Mouse (Mus musculus) R1 (cell line): ENCODE measurements around the gene Klf7.

Experiments
- DNase-seq: peaks from one replicate; pipeline ENCODE4 v3.0.0-alpha.2; 2018; ENCODE audit warnings: low read depth, low spot score

Klf7 gene

DNA sequence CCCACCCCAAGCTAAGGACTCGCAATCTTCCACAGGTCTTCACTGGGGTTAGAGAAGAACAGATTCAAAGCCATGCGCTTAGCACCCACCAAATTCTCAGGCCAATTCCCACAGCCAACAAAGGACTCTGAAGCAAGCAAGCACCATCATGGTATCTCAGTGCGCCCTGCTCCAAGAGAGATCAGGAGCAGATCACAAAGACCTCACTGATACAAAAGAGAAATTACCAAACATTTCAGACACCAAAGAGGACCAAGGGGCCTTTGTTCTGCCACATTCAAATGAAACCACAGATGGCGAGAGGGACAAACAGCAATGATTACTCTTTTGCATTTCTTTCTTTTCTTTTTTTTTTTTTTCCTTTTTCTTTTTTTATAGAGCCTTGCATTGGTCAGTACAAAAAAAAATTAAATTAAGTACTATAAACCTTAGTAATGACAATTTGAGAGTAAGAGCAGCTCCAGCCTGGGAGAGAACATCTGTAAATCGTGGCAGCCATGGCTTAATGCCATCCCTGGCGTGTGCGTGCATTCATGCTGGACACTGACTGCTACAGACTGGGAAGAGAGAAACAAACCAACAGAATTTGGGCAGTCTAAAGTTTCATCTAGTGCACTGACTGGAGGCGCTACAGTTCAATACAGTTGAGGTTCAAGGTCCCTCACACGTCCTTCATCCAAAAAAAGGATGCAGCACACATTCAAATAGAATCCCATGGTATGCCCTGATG is 89.4 kb downstream of the Klf7 start:
- no peak for DNase-seq

DNA sequence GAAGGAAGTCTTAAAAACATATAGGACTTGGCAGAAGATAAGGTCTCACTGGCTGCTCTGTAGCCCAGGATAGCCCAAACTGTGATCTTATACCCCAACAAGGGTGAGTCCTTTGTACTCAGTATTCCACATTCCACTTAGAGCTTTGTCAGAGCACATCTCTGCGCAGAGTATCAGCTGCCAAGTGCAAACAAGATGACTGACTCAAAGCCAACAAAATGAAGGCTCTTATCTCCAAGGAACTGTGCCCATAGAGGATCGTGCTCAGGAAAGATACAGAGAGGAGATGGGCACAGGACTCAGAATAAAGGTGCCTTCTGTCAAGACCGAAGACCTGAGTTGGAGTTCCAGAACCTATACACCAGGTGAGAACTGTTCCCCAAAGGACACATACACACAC is 100.1 kb downstream of the Klf7 start:
- no peak for DNase-seq

DNA sequence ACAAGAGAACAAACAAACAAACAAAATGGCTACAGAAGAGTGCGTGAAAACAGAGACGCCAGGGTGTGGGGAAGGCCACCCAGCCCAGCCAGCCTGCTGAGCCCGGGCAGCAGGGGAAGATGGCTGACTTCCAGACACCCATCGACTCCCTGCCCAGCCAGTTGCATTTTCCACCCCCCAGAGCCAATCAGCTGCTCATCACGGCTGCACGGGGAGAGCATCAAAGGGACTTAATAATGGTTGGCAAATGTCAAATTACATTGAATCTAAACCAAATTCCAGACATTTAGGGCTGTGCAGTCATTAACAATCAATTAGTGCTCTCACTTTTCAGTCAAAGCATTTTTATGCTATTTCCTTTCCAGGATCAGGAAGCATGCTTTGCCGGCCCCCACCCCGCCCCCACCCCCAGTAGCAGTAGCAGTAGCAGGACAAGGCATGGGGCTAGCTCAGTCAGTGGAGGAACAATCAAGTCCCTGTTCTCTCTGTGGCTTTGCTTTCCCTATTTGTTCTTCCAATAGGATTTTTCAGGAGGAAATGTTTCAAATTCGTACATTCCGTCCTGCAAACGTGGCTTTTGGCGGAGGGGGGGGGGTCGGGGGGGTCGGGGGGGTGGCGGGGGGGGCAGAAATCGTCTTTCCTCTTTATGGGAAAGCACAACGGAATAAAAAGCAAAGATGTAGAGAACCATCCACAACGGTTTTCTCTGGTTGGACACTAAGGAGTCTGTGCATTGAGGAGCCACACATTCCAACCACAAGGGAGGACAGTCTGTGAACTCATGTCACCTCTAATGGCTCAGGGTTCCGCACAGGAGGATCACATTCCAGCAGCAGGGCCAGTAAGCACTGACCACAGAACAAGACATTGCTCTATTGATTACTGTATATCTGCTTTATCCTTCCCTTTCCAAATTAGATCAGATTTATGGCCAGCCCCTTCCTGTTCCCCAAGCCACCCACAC is 101.1 kb downstream of the Klf7 start:
- DNase-seq = no peak

GRCm38 (mm10) chr1:64019127-64019635 is 102.9 kb downstream of the Klf7 start:
- no peak for DNase-seq

DNA sequence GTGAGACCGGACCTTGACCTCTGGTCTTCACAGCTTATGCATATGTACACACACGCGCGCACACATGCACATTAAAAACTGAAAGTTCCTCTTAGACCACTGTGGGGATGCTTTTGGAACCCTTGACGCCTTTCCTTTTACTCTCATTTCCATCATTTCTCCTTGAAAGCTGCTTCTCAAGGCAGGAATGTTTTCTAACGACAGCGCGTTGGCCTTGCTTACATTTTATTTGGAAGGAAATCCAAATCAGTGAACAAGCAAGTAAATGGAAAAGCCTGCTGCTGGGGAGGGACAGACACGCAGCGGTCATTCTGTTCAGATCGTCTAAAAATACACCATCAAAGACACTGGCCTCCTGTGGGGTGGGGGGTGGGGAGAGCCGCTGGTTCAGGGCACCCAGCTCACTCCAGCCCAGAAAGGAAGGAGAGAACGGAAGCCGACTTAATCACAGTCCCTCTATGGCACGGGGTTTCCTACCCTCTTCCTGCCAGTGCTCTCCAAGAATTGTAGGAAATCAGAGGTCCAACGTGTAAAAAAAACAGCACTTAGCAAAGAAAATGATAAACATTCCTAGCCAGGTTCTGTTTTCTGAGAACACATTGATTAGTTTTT is 103.5 kb downstream of the Klf7 start:
- no peak for DNase-seq

- no peak for DNase-seq
Measured at GRCm38 (mm10) chr1:64014091-64014490, 108.0 kb downstream of the Klf7 start.

DNA sequence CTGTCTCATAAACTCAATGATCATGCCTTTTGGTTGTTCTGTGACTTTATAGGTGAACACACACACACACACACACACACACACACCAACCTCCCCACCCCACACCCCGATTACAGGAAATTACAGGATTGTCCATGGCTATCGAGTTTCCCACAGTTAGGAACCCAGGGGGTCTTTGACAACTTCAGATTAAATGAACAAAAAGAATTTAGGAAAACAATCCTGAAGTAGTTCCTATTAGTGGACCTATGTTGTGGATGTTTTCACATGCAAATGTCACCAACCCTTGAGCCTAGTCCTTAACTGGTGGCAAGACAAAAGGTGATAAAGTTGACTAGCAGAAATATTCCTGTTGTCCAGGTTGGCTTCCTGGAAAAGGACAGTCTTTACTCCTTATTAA is 113.1 kb downstream of the Klf7 start:
- DNase-seq = peak; percentile 45

DNA sequence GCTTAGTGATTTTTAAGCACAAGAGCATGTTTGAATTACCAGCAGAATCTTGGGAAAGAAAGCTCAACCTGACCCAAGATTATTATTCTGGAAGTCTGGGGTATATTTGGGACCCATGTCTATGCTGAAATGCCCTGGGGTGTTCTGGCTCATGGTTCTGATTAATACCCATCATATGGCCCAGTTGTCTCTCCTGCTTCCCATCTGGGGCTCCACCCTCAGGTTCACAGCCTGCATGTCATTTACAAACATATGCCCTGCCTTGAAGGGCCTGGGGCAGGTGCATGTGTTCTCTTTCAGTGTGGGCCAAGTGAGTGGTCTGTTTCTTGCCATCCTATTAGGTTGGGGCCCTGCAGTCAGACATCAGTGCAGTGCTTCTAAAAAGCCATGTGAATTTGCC is 114.1 kb downstream of the Klf7 start:
- DNase-seq = no peak

DNA sequence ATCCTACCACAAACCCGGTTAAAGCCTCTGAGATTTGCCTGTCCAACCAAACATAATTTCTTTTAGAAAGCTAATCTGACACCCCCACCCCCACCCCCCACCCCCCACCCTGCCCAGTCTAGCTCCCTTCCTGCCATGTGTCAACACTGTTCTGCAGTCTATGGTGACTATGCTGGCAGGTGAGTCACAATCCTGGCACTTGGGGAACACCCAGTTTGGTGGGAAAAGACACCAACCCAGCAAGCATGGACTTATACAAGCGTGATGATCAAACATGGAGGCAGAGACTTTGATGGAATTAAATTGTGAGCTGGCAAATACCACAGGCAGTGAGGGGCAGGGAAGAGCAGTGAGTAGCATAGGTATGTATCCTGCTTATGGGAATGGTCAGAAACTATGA is 116.9 kb downstream of the Klf7 start:
- DNase-seq = no peak

GRCm38 (mm10) chr1:64003525-64004291 is 118.4 kb downstream of the Klf7 start:
- no peak for DNase-seq

DNA sequence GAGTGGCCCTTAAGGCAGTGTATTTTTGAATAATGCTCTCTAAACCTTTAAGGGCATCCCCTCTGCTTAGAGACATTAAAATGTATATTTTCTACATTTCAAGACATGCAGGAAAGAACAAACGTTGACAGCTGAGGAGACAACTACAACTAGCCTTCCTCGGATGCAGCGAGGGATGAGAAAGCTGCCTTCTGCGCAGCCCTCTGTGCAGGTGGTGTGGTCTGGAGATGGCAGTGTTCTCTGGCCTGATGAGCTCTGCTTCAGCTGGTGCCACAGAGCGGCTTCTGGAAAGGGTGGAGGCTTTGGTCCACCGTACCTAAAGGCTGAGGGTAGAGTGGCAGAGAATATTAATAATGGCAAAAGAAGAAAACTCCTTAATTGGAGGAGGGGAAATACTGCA is 120.0 kb downstream of the Klf7 start:
- no peak for DNase-seq

DNA sequence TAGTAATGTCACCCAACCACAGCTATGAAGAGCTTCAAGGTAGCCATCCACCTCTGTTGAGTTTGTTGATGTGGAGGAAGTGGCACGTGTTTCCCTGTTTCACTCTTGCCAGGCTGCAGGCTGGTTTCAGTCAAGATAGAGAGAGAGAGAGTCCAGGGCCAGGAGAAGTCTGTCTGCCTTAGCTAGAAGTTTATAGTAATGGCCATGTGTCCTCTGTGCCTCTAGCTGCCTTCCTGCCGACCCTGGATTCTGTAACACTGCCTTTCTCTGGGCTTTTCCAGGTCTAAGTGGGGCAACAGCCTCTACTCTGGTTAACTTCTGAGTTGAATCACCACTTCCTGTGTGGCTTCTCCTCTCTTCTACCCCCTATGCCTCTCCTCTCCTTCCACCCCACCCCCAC is 121.5 kb downstream of the Klf7 start:
- DNase-seq = no peak

DNA sequence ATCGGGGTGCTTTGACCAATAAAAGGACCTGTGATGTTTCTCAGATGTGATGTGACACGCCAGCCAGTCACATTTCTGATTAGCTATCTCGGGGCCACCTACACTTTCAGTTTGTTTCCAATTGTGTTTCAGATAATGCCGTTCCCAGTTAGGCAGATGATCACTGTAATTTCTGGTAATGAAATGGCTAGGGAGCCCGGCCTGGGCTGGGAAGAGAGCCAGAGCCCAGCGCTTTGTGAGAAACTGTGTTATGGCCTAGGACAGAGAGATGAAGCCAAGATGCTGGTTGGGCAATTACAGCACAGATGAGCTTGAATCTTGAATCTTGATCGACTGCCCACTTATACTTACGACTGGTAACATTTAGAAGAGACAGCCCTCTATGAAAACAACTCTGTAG is 122.6 kb downstream of the Klf7 start:
- DNase-seq = no peak

GRCm38 (mm10) chr1:63998901-63999300 is 123.2 kb downstream of the Klf7 start:
- DNase-seq = no peak

GRCm38 (mm10) chr1:63998139-63998538 is 123.9 kb downstream of the Klf7 start:
- no peak for DNase-seq

GRCm38 (mm10) chr1:63995828-63996227 is 126.3 kb downstream of the Klf7 start:
- no peak for DNase-seq

DNA sequence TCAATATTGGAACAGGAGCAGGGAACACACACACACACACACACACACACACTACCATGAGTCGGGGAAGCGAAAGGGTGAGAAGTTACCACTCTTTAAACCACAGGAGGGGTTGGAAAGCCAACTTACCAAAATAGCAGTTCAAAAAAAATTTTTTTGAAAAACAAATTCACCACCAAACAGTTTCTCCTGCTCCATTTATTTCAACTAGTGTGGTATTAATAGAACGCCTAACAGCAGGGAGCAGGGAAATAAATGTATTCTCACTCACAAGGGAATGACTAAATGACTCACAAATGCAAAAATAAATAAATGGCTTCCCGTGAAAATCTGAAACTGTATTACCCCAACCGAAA is 127.0 kb downstream of the Klf7 start:
- no peak for DNase-seq

- no peak for DNase-seq
Measured at GRCm38 (mm10) chr1:63994248-63995136, 127.6 kb downstream of the Klf7 start.

DNA sequence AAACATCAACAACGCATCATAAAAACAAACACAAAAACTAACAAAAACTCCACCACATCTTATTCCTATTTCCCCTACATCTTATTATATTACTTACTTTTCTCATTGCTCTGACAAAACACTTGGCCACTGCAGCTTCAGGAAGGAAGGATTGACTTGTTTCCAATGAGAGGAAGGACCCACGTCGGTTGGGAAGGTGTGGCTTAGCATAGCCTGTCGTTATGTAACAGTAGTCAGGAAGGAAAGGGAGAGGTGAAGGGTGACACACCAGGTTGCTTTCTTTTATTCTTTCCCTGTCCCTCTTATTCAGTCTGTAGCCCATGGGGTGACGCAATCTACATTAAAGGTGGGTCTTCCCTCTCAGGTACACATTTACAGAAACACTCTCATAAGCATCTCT is 129.6 kb downstream of the Klf7 start:
- DNase-seq = no peak

DNA sequence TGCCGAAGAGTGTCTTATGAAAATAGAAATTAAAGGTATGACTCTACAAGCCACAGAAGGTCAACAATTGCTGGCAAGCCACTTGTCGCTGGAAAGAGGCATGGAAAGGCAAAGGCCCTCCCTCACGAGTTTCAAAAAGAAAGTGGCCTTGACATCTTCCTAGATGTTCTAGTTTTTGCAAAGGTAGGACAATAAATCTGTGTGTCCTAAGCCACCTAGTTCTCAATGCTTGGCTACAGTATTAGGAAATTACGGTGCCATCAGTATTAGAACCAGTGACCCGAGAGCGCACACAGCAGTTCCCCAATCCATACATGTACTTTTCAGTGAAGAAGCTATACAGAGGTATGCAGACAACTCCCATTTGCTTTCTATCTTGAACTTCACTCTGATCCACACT is 131.7 kb downstream of the Klf7 start:
- DNase-seq = no peak

DNA sequence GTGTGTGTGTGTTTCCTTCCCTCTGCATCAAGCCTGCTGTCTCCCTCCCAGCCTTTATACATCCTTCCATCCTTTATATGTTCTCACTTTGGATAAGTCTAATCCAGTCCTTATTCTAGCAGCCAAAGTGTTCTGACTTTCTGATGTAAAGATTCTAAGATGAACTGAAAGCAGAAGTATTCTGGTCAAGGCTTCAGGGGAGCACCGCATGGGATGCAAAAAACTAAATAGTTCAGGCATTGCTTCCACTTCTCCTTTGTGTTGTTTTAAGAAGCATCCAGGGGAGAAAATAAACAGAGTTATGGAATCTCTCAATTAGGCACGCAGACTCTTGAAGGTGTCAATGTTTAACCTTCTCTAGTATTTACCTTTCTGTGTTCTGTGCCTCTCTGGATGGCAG is 141.3 kb downstream of the Klf7 start:
- DNase-seq = no peak
